Mouse (Mus musculus): ENCODE measurements around the gene Ppp1r3f.

The Ppp1r3f gene

DNA sequence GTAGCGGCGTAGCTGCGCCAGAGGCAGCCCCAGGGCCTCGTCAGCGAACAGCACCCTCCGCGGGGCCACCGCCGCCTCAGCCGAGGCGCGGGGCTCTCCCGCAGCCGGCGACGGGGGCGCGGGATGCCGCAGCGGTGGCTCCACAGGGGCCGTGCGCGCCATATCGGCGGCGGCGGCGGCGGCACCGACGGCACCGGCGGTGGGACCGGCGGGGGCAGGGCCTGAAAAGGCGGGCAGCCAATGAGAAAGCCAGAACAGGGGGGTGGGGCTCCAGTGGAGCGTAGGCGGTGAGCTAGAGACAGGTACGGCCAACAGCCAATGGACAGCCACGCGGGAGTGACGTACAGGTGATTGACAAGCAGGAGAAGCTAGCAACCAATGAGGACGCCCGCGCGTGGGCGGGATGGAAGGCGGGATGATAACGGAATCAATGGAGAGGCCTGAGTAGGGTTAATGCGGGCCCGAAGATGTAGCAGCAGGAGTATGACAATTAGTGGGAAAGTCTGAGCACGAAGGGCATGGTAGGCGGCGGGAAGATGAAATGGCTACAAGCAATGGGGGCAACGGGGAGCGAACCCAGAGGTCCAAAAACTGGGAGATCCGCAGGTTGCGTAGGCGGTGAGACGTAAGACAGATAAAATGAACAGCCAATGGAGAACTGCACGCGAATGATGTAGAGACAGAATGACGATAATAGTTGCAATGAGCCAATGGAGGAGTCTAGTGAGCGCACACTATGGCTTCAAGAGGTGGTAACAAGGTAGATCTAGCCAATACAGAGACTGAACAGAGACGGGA, at the start of gene Ppp1r3f:
Gene Ppp1r3f (minus strand): TSS at position 197 of the 798 bp plus-strand sequence.
- DNase-seq, result peak; percentile 91

DNA sequence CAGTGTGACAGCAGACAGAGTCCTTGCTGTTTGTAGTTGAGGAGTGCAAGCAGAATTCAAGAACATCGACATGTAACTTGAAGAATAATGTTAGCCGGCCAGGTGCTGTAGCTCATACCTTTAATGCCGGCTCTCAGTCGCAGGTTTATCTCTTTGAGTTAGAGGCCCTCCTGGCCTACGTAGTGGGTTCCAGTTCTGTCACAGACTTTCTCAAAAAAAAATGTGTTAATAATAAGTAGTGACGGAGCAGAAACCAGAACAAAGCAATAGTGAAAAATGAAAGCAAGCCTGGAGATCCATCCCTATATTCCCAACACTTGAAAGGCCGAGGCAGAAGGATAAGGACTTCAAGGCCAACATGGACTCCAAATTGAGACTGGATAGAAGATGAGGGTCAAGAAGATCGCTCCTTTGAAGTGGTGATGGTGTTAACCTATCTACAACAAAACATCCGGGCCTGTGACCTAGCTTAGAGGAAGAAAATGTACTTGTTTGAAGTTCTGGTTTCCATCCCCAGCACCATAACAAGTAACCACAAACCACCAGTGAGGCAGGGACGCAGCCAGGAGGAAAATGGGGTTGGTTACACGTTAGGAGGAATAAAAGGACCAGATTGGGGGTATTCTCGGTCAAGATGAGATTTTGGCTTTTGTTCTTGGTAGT, 43.9 kb upstream of the Ppp1r3f start:
- DNase-seq, result no peak

GRCm38 (mm10) chrX:7610536-7611258, 36.6 kb upstream of the Ppp1r3f start:
- DNase-seq, result peak; percentile 38

- DNase-seq, result peak; percentile 30
Observed at GRCm38 (mm10) chrX:7610035-7610434, 36.0 kb upstream of the Ppp1r3f start.

DNA sequence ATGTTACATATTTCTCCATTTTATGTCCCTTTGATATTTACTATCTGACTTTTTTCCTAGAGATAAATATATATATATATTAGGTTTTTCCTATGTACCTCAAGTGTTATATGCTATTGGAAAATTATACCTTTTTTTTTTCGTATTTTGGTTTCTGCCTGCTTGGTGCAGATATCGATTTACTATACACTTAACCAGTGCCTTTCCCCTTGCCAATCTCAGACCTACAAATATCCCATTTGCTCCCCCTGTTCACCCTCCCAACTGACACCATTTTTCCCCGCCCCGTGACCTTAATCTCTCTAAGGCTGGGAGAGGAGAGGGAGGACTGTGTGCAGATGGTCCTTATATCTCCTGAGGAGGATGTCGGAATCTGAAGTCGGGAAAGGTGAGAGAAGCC, 32.7 kb upstream of the Ppp1r3f start, which contains the start of gene Cacna1f:
Gene Cacna1f (plus strand): TSS at position 301 of the 400 bp plus-strand sequence.
- DNase-seq, result no peak

GRCm38 (mm10) chrX:7605575-7605941, 31.5 kb upstream of the Ppp1r3f start:
- no peak for DNase-seq

DNA sequence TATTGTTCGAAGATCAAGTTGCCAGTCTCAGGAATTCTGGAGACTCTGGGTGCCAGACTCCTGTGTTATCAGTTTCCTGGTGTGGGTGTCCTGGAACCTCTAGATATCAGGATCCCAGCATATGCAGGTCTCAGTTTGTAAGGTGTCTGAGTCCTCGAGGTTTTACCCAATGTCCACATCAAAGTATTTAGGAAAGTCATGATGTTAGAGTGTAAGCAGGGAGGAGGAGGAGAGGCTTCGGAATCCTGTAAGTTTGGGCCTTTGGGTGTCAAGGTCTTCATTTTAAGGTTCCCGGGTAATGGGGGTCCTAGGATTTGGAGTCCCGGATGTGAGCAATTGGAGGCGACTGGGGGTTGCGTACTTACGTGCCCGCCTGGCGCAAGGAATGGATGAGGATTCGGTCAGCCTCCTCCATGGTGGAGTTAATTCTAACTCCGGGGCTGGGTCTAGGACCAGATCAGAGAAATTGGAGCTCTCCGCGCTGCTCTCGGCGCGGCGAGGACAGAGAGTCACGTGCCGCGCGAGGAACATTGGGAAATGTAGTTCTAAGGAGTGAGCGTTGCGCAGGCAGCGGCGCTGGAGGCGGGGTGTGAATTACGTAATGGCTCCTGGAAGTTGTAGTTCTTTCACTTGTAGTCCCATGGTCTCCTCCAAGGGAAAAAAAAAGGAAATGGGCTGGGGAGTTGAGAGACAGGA, 30.9 kb upstream of the Ppp1r3f start, which contains the start of gene Ccdc22:
Gene Ccdc22 (minus strand): TSS at position 639 of the 696 bp plus-strand sequence.
- peak; percentile 73 for DNase-seq

DNA sequence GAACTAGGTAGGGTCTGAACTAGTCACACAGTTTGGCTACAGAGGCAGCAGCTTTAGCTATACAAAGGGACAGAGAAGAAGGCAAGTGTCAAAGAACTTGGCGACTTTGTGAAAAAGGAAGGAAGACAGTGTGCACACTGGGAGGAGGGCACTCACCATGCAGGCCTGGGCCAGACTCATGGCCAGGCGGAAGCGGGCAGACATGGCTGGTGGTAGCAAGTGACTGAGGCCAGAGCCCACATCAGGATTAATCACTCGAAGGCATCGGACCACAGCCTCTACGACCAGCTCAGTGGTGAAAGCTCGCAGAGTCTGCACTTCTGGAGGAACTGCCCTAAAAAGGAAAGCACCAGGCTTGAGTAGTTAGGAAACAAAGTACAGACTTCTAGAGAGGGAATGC, 29.9 kb upstream of the Ppp1r3f start:
- no peak for DNase-seq

- no peak for DNase-seq
Observed at GRCm38 (mm10) chrX:7595371-7595770, 21.3 kb upstream of the Ppp1r3f start.

GRCm38 (mm10) chrX:7586356-7586755, 12.3 kb upstream of the Ppp1r3f start:
- no peak for DNase-seq

DNA sequence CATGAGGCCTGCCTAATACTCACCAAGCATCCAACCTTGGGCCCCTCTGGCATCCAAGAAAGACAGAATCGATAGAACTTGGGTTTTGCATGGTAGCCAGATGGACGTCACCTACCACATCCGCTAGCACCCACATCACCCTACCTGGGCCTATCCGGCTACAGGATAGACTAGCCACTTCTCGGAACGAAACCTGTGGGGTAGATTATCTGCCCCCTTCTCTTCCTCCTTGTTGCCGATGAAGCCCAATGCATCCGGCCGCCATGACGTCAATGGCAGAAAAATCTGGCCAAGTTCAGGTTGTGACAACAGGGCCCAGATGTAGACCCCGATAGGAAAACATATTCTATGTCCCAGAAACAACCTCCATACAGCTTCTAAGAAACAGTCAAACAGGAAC, 9.8 kb upstream of the Ppp1r3f start:
- DNase-seq, result no peak

- DNase-seq, result no peak
Observed at GRCm38 (mm10) chrX:7581151-7581550, 7.1 kb upstream of the Ppp1r3f start.

GRCm38 (mm10) chrX:7574885-7575231, 775 bp upstream of the Ppp1r3f start:
- DNase-seq, result no peak

- DNase-seq, result peak; percentile 72
Observed at GRCm38 (mm10) chrX:7573176-7574086, 652 bp downstream of the Ppp1r3f start, which contains the start of gene Foxp3. Foxp3 (plus strand) TSS chrX:7573644.

DNA sequence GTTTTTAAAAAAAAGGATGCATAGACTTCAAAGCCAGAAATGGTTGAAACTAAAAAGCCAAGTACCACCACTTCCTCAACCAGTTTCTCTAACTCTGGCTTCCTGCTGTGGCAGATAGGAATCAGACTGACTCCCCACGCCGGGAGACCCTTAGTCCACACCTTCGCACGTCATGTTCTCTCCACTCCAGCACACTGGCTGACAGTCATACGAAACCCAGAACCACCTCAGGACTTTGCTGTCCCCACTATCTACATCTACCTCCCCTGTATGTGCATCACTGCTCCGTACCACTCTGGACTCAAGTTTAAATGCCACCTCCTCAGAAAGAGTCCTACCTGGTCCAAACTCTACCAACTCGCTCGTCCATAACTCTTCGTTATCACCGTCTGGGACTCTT, 1.6 kb downstream of the Ppp1r3f start:
- no peak for DNase-seq

GRCm38 (mm10) chrX:7571565-7572136, 2.4 kb downstream of the Ppp1r3f start:
- DNase-seq, result no peak

GRCm38 (mm10) chrX:7570481-7571175, 3.5 kb downstream of the Ppp1r3f start:
- DNase-seq, result no peak

DNA sequence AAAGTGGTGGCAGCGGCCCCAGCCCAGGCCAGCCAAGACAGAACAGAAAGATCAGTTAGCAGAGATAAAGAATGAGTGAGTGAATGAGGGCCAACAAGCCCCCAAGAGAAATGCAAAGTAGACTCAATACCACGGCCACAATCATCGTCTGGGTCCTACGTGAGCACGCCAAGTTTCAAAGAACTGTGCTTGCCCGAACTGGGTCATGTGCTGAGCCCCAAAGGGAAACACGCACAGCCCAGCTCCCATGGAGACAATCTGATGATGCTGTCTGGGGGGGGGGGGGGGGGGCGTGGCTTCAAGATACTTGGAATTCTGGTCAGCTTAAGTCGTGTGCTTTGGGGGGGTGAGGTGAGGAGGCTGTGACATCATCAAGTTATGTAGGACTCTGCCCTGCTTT, 6.6 kb downstream of the Ppp1r3f start:
- no peak for DNase-seq

DNA sequence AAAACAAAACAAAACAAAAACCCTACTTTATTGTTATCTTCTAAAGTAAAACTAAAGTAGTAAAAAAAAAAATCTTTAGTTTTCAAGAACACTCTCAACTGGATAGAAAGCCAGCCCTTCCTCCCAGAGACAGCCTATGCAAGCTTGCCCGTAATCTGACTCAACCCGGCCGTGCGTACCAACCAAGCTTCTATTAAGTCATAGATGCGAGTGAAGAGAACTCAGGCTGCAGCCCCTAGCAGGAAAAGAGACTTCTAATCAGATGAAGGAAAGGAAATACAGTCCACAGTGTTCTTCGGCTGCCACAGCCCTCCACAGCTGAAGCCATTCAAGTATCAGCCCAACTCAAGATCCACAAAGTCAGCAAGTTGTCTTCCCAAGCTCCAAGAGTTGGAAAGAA, 7.7 kb downstream of the Ppp1r3f start:
- no peak for DNase-seq

GRCm38 (mm10) chrX:7563076-7563475, 11.0 kb downstream of the Ppp1r3f start:
- DNase-seq, result no peak

DNA sequence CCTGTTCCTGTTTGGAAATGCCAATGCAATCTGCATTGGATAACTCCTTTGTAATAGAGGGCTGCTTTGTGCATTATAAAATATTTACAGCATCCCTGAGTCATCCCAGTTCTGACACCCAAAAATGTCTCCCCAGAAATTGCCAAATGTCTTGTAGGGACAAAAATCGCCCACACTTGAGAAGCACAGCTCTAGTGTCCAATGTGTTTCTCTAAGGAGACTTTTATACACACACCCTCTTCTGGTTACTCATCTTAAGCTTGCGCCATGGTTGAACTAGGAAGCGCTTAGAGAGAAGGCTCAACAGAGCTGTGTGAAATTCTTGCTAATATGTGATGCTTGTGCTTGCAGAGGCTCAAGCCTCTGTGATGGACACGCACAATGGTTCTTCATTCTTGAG, 20.6 kb downstream of the Ppp1r3f start:
- DNase-seq, result no peak

Measured in cerebellum, adult 8-10 months (tissue).